Mouse (Mus musculus): ENCODE data around the gene Dlg3. TPM values are rescaled to one million over a fixed set of nuclear protein-coding genes. Genes with fewer than 3 reads are reported as not detected.

The Dlg3 gene
- polyA plus RNA-seq, 1 experiment: not detected

GRCm38 (mm10) chrX:100789322-100789721, 21.8 kb downstream of the Dlg3 start:
- no peaks in the 10 kb centered on the region for H3K4me1 ChIP-seq (ENCODE audit: control insufficient read depth)
- TF ChIP-seq GATA1 (IDR thresholded peaks at IDR 0.05; ENCODE audit: low read length) (no peak), TAL1 (IDR thresholded peaks at IDR 0.05; ENCODE audit: low read length) (no peak)
- H3K27me3 ChIP-seq (ENCODE audit: control insufficient read depth): no peaks in the 10 kb centered on the region
- no peaks in the 10 kb centered on the region for H3K36me3 ChIP-seq (ENCODE audit: control insufficient read depth)
- H3K4me3 ChIP-seq (replicated peaks): no peak overlapping the region
- H3K9me3 ChIP-seq (ENCODE audit: control insufficient read depth, low read length): no peaks in the 10 kb centered on the region

GRCm38 (mm10) chrX:100796041-100796740, 28.7 kb downstream of the Dlg3 start:
- TF ChIP-seq TAL1 (IDR thresholded peaks at IDR 0.05; ENCODE audit: low read length): no peak
- no peak for TF ChIP-seq GATA1 (IDR thresholded peaks at IDR 0.05; ENCODE audit: low read length)
- Histone ChIP-seq H3K36me3 (ENCODE audit: control insufficient read depth) (no peaks in the 10 kb centered on the region), H3K4me3 (replicated peaks) (no peak overlapping the region), H3K9me3 (ENCODE audit: control insufficient read depth, low read length) (no peaks in the 10 kb centered on the region), H3K27me3 (ENCODE audit: control insufficient read depth) (no peaks in the 10 kb centered on the region), H3K4me1 (ENCODE audit: control insufficient read depth) (no peaks in the 10 kb centered on the region)

GRCm38 (mm10) chrX:100796741-100797090, 29.2 kb downstream of the Dlg3 start:
- Histone ChIP-seq H3K36me3 (ENCODE audit: control insufficient read depth) (no peaks in the 10 kb centered on the region), H3K4me3 (replicated peaks) (no peak overlapping the region), H3K4me1 (ENCODE audit: control insufficient read depth) (no peaks in the 10 kb centered on the region), H3K9me3 (ENCODE audit: control insufficient read depth, low read length) (no peaks in the 10 kb centered on the region), H3K27me3 (ENCODE audit: control insufficient read depth) (no peaks in the 10 kb centered on the region)
- TF ChIP-seq TAL1 (IDR thresholded peaks at IDR 0.05; ENCODE audit: low read length) (no peak), GATA1 (IDR thresholded peaks at IDR 0.05; ENCODE audit: low read length) (no peak)

- no peaks in the 10 kb centered on the region for H3K36me3 ChIP-seq (ENCODE audit: control insufficient read depth)
- no peaks in the 10 kb centered on the region for H3K4me1 ChIP-seq (ENCODE audit: control insufficient read depth)
- no peak for TF ChIP-seq GATA1 (IDR thresholded peaks at IDR 0.05; ENCODE audit: low read length)
- TF ChIP-seq TAL1 (IDR thresholded peaks at IDR 0.05; ENCODE audit: low read length): no peak
- H3K9me3 ChIP-seq (ENCODE audit: control insufficient read depth, low read length): no peaks in the 10 kb centered on the region
- H3K4me3 ChIP-seq (replicated peaks): no peak overlapping the region
- no peaks in the 10 kb centered on the region for H3K27me3 ChIP-seq (ENCODE audit: control insufficient read depth)
Observed at GRCm38 (mm10) chrX:100797370-100797769, 29.8 kb downstream of the Dlg3 start.

GRCm38 (mm10) chrX:100797851-100798527, 30.5 kb downstream of the Dlg3 start:
- TF ChIP-seq TAL1 (IDR thresholded peaks at IDR 0.05; ENCODE audit: low read length): no peak
- no peak for TF ChIP-seq GATA1 (IDR thresholded peaks at IDR 0.05; ENCODE audit: low read length)
- H3K4me3 ChIP-seq (replicated peaks): no peak overlapping the region
- no peaks in the 10 kb centered on the region for H3K4me1 ChIP-seq (ENCODE audit: control insufficient read depth)
- H3K36me3 ChIP-seq (ENCODE audit: control insufficient read depth): no peaks in the 10 kb centered on the region
- H3K27me3 ChIP-seq (ENCODE audit: control insufficient read depth): no peaks in the 10 kb centered on the region
- no peaks in the 10 kb centered on the region for H3K9me3 ChIP-seq (ENCODE audit: control insufficient read depth, low read length)

- H3K9me3 ChIP-seq (ENCODE audit: control insufficient read depth, low read length): no peaks in the 10 kb centered on the region
- no peak overlapping the region for H3K4me3 ChIP-seq (replicated peaks)
- no peak for TF ChIP-seq GATA1 (IDR thresholded peaks at IDR 0.05; ENCODE audit: low read length)
- no peak for TF ChIP-seq TAL1 (IDR thresholded peaks at IDR 0.05; ENCODE audit: low read length)
- H3K27me3 ChIP-seq (ENCODE audit: control insufficient read depth): no peaks in the 10 kb centered on the region
- H3K4me1 ChIP-seq (ENCODE audit: control insufficient read depth): no peaks in the 10 kb centered on the region
- no peaks in the 10 kb centered on the region for H3K36me3 ChIP-seq (ENCODE audit: control insufficient read depth)
Observed at GRCm38 (mm10) chrX:100800643-100801042, 33.1 kb downstream of the Dlg3 start.

- no peaks in the 10 kb centered on the region for H3K36me3 ChIP-seq (ENCODE audit: control insufficient read depth)
- H3K4me3 ChIP-seq (replicated peaks): no peak overlapping the region
- no peaks in the 10 kb centered on the region for H3K27me3 ChIP-seq (ENCODE audit: control insufficient read depth)
- H3K4me1 ChIP-seq (ENCODE audit: control insufficient read depth): no peaks in the 10 kb centered on the region
- no peaks in the 10 kb centered on the region for H3K9me3 ChIP-seq (ENCODE audit: control insufficient read depth, low read length)
- TF ChIP-seq TAL1 (IDR thresholded peaks at IDR 0.05; ENCODE audit: low read length): no peak
- TF ChIP-seq GATA1 (IDR thresholded peaks at IDR 0.05; ENCODE audit: low read length): no peak
Observed at GRCm38 (mm10) chrX:100802034-100802433, 34.5 kb downstream of the Dlg3 start.

- H3K36me3 ChIP-seq (ENCODE audit: control insufficient read depth): no peaks in the 10 kb centered on the region
Observed at GRCm38 (mm10) chrX:100811129-100811528, 43.6 kb downstream of the Dlg3 start.

GRCm38 (mm10) chrX:100814139-100814538, 46.6 kb downstream of the Dlg3 start:
- Histone ChIP-seq H3K4me3 (replicated peaks) (no peak overlapping the region), H3K36me3 (ENCODE audit: control insufficient read depth) (no peaks in the 10 kb centered on the region), H3K27me3 (ENCODE audit: control insufficient read depth) (no peaks in the 10 kb centered on the region), H3K4me1 (ENCODE audit: control insufficient read depth) (no peaks in the 10 kb centered on the region), H3K9me3 (ENCODE audit: control insufficient read depth, low read length) (no peaks in the 10 kb centered on the region)
- TF ChIP-seq GATA1 (IDR thresholded peaks at IDR 0.05; ENCODE audit: low read length) (no peak), TAL1 (IDR thresholded peaks at IDR 0.05; ENCODE audit: low read length) (no peak)

More at GRCm38 (mm10) chrX:100811129-100811528, 43.6 kb downstream of the Dlg3 start:
- H3K9me3 ChIP-seq (ENCODE audit: control insufficient read depth, low read length): no peaks in the 10 kb centered on the region
- TF ChIP-seq GATA1 (IDR thresholded peaks at IDR 0.05; ENCODE audit: low read length) (no peak), TAL1 (IDR thresholded peaks at IDR 0.05; ENCODE audit: low read length) (no peak)
- H3K27me3 ChIP-seq (ENCODE audit: control insufficient read depth): no peaks in the 10 kb centered on the region
- H3K4me1 ChIP-seq (ENCODE audit: control insufficient read depth): no peaks in the 10 kb centered on the region
- no peak overlapping the region for H3K4me3 ChIP-seq (replicated peaks)

Measured in erythroblast, embryonic 14.5 days (primary cell).